Mouse (Mus musculus) megakaryocyte, embryonic 14.5 days (primary cell): ENCODE results near the gene Cntnap2.

Experiments
- FLI1 ChIP-seq: IDR thresholded peaks from 2 replicates; pipeline ENCODE4 v1.6.1; 2012; ENCODE audit warnings: low read length, inconsistent platforms, mixed read lengths
- GATA1 ChIP-seq: IDR thresholded peaks from 3 replicates; pipeline ENCODE4 v1.6.1; 2012; ENCODE audit warnings: mixed read lengths, low read length, inconsistent platforms, borderline replicate concordance

DNA sequence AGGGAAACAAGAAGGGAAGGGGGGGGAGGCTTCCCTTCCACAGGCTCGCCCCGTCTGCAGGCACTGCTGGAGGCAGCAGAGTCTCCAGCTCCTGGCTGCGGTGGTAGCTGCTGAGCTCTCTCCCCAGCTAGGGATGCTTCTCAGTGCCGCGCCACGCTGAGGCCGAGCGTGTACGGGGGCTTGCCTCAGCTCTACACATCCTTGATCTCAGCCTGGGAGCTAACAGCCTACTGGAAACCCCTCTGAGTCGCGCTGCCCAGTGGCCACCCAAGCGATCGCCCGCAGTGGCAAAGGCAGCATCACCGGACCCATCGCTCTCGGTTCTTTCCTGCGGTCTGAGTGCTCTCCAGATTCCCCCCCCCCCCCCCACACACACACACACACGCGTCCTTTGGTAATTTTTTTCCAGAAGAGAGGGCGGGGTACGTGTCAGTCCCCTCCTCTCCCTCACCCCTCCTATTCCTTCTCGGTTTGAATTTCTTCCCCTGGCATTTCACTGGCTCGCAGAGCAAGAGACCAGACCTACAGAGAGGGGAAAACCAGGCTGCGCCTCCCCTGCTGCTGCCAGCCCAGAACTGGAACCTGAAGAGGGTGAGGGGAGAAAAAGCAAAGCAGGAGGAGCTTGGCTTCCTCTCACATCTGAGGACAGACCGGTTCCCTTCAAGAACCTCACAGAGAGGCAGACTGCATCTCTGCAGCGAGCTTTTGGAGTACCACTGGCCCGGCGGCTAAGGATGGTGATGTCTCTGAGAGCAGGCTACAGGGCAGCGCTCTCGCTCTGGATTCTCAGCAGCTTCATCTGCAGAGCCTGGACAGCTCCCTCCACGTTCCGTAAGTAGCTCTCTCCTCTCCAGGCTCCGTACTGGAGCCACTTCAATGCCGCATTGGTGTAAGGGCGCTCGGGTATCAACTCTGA lies 657 bp downstream of the Cntnap2 start:
- TF ChIP-seq GATA1 (no peak), FLI1 (no peak)
